Mouse (Mus musculus): ENCODE results near the gene Srcap. TPM values are rescaled to one million over a fixed set of nuclear protein-coding genes. Genes with fewer than 3 reads are reported as not detected.

The Srcap gene
- polyA plus RNA-seq, 1 experiment from 2014 or later, result 7.7 TPM

GRCm38 (mm10) chr7:127515846-127516245 is 4.1 kb downstream of the Srcap start:
- Histone ChIP-seq H3K9me3 (ENCODE audit: low read length) (no peaks in the 10 kb centered on the region), H3K9ac (replicated peaks) (no peak overlapping the region), H3K27me3 (ENCODE audit: insufficient read depth, low read length) (no peaks in the 10 kb centered on the region), H3K4me1 (ENCODE audit: insufficient read depth) (peaks cover 9% of the 10 kb centered on the region), H3K27ac (ENCODE audit: low read depth) (no peak overlapping the region), H3K4me2 (ENCODE audit: low read depth, low read length) (no peak overlapping the region), H3K4me3 (ENCODE audit: low read depth, low read length) (no peak overlapping the region), H3K36me3 (replicated peaks; ENCODE audit: insufficient read depth, low read length) (peaks cover 52% of the 10 kb centered on the region)
- ATAC-seq (no peak), DNase-seq (no peak)
- 89% methylated on average over 7 of the region's 7 CpGs for WGBS (ENCODE audit: insufficient replicate concordance)
- TF ChIP-seq EP300 (IDR thresholded peaks at IDR 0.05; ENCODE audit: low read depth) (no peak), CTCF (IDR thresholded peaks at IDR 0.05; ENCODE audit: low read depth) (no peak)

- WGBS (ENCODE audit: insufficient replicate concordance), result 89% methylated on average over 6 of the region's 7 CpGs
- ATAC-seq (no peak), DNase-seq (no peak)
- H3K36me3 ChIP-seq (replicated peaks; ENCODE audit: insufficient read depth, low read length), result peaks cover 57% of the 10 kb centered on the region
- no peak overlapping the region for H3K4me2 ChIP-seq (ENCODE audit: low read depth, low read length)
- H3K27ac ChIP-seq (ENCODE audit: low read depth), result no peak overlapping the region
- TF ChIP-seq EP300 (IDR thresholded peaks at IDR 0.05; ENCODE audit: low read depth), result no peak
- no peak for TF ChIP-seq CTCF (IDR thresholded peaks at IDR 0.05; ENCODE audit: low read depth)
- H3K4me3 ChIP-seq (ENCODE audit: low read depth, low read length), result no peak overlapping the region
- H3K9ac ChIP-seq (replicated peaks), result no peak overlapping the region
- no peaks in the 10 kb centered on the region for H3K9me3 ChIP-seq (ENCODE audit: low read length)
- peaks cover 9% of the 10 kb centered on the region for H3K4me1 ChIP-seq (ENCODE audit: insufficient read depth)
- H3K27me3 ChIP-seq (ENCODE audit: insufficient read depth, low read length), result no peaks in the 10 kb centered on the region
Measured at GRCm38 (mm10) chr7:127516344-127516743, 4.6 kb downstream of the Srcap start.

GRCm38 (mm10) chr7:127519284-127519683 is 7.5 kb downstream of the Srcap start, which contains the start of gene Gm42715:
Gene Gm42715 (plus strand): TSS chr7:127519584.
- WGBS (ENCODE audit: insufficient replicate concordance), result 90% methylated on average over 3 of the region's 3 CpGs
- Histone ChIP-seq H3K36me3 (replicated peaks; ENCODE audit: insufficient read depth, low read length) (peaks cover 83% of the 10 kb centered on the region), H3K4me2 (ENCODE audit: low read depth, low read length) (no peak within 1 kb of the TSS), H3K27me3 (ENCODE audit: insufficient read depth, low read length) (no peaks in the 10 kb centered on the region), H3K4me1 (ENCODE audit: insufficient read depth) (no peaks in the 10 kb centered on the region), H3K4me3 (ENCODE audit: low read depth, low read length) (no peak within 1 kb of the TSS), H3K9me3 (ENCODE audit: low read length) (no peaks in the 10 kb centered on the region), H3K9ac (replicated peaks) (no peak within 1 kb of the TSS), H3K27ac (ENCODE audit: low read depth) (no peak within 1 kb of the TSS)
- TF ChIP-seq CTCF (IDR thresholded peaks at IDR 0.05; ENCODE audit: low read depth), result no peak
- no peak for TF ChIP-seq EP300 (IDR thresholded peaks at IDR 0.05; ENCODE audit: low read depth)
- DNase-seq, result no peak
- no peak for ATAC-seq

GRCm38 (mm10) chr7:127541671-127542070 is 29.9 kb downstream of the Srcap start:
- H3K27me3 ChIP-seq (ENCODE audit: insufficient read depth, low read length), result no peaks in the 10 kb centered on the region
- no peak for DNase-seq
- 97% methylated on average over 3 of the region's 3 CpGs for WGBS (ENCODE audit: insufficient replicate concordance)

GRCm38 (mm10) chr7:127549116-127549835 is 37.5 kb downstream of the Srcap start:
- Histone ChIP-seq H3K9me3 (ENCODE audit: low read length) (no peaks in the 10 kb centered on the region), H3K27me3 (ENCODE audit: insufficient read depth, low read length) (no peaks in the 10 kb centered on the region), H3K4me1 (ENCODE audit: insufficient read depth) (no peaks in the 10 kb centered on the region), H3K27ac (ENCODE audit: low read depth) (no peak overlapping the region), H3K36me3 (replicated peaks; ENCODE audit: insufficient read depth, low read length) (peaks cover 78% of the 10 kb centered on the region), H3K4me2 (ENCODE audit: low read depth, low read length) (no peak overlapping the region), H3K4me3 (ENCODE audit: low read depth, low read length) (no peak overlapping the region), H3K9ac (replicated peaks) (no peak overlapping the region)
- no peak for TF ChIP-seq CTCF (IDR thresholded peaks at IDR 0.05; ENCODE audit: low read depth)
- no peak for TF ChIP-seq EP300 (IDR thresholded peaks at IDR 0.05; ENCODE audit: low read depth)
- 86% methylated on average over 15 of the region's 15 CpGs for WGBS (ENCODE audit: insufficient replicate concordance)
- no peak for DNase-seq
- ATAC-seq, result no peak

More at GRCm38 (mm10) chr7:127541671-127542070, 29.9 kb downstream of the Srcap start:
- TF ChIP-seq EP300 (IDR thresholded peaks at IDR 0.05; ENCODE audit: low read depth) (no peak), CTCF (IDR thresholded peaks at IDR 0.05; ENCODE audit: low read depth) (no peak)
- no peaks in the 10 kb centered on the region for H3K4me1 ChIP-seq (ENCODE audit: insufficient read depth)
- no peak overlapping the region for H3K4me3 ChIP-seq (ENCODE audit: low read depth, low read length)
- H3K4me2 ChIP-seq (ENCODE audit: low read depth, low read length), result no peak overlapping the region
- no peak overlapping the region for H3K9ac ChIP-seq (replicated peaks)
- no peak for ATAC-seq
- no peak overlapping the region for H3K27ac ChIP-seq (ENCODE audit: low read depth)
- no peaks in the 10 kb centered on the region for H3K9me3 ChIP-seq (ENCODE audit: low read length)
- H3K36me3 ChIP-seq (replicated peaks; ENCODE audit: insufficient read depth, low read length), result peaks cover 95% of the 10 kb centered on the region

- Histone ChIP-seq H3K9ac (replicated peaks) (no peak overlapping the region), H3K9me3 (ENCODE audit: low read length) (no peaks in the 10 kb centered on the region), H3K4me2 (ENCODE audit: low read depth, low read length) (no peak overlapping the region), H3K4me1 (ENCODE audit: insufficient read depth) (no peaks in the 10 kb centered on the region), H3K4me3 (ENCODE audit: low read depth, low read length) (no peak overlapping the region), H3K27ac (ENCODE audit: low read depth) (no peak overlapping the region), H3K27me3 (ENCODE audit: insufficient read depth, low read length) (no peaks in the 10 kb centered on the region), H3K36me3 (replicated peaks; ENCODE audit: insufficient read depth, low read length) (peaks cover 77% of the 10 kb centered on the region)
- ATAC-seq, result no peak
- TF ChIP-seq EP300 (IDR thresholded peaks at IDR 0.05; ENCODE audit: low read depth) (no peak), CTCF (IDR thresholded peaks at IDR 0.05; ENCODE audit: low read depth) (no peak)
- no peak for DNase-seq
- 88% methylated on average over 8 of the region's 8 CpGs for WGBS (ENCODE audit: insufficient replicate concordance)
Measured at GRCm38 (mm10) chr7:127551558-127551957, 39.8 kb downstream of the Srcap start.
